Mouse (Mus musculus) midbrain, embryonic 11.5 days (tissue): ENCODE measurements around the gene Ncor2. TPM values are rescaled to one million over a fixed set of nuclear protein-coding genes. Genes with fewer than 3 reads are reported as not detected.
A peak's percentile ranks its signal among the peaks of the same experiment; 100 is the strongest.

Source experiments
- ATAC-seq: fragments of 200-750 bp; cut with Nextera tagmentation; 2 replicates; pipeline ENCODE4 v1.8.0; 2017; ENCODE audit warnings: moderate TSS enrichment, moderate library complexity; ENCODE audit not compliant: low FRiP score
- DNase-seq: peaks from one replicate; pipeline ENCODE4 v3.0.0; 2015; ENCODE audit warnings: low spot score; ENCODE audit errors: missing footprints
- H3K27ac ChIP-seq: fragments of 300-500 bp; sonication (generic); 2 replicates; pipeline ENCODE4 v1.5.1; 2014; ENCODE audit warnings: low read depth, low read length
- H3K27me3 ChIP-seq: fragments of 300-500 bp; sonication (generic); 2 replicates; pipeline ENCODE4 v1.6.1; 2014; ENCODE audit warnings: mild to moderate bottlenecking, low read length, moderate library complexity, mixed read lengths; ENCODE audit not compliant: control insufficient read depth, insufficient read depth
- H3K36me3 ChIP-seq: fragments of 300-500 bp; sonication (generic); 2 replicates; pipeline ENCODE4 v1.6.1; 2014; ENCODE audit warnings: mild to moderate bottlenecking, low read length, moderate library complexity, mixed read lengths; ENCODE audit not compliant: control insufficient read depth, insufficient read depth
- H3K4me1 ChIP-seq: fragments of 300-500 bp; sonication (generic); 2 replicates; pipeline ENCODE4 v1.6.1; 2014; ENCODE audit warnings: low read length; ENCODE audit not compliant: control insufficient read depth, insufficient read depth
- H3K4me2 ChIP-seq: fragments of 300-500 bp; sonication (generic); 2 replicates; pipeline ENCODE4 v1.6.1; 2014; ENCODE audit warnings: mild to moderate bottlenecking, moderate library complexity
- H3K4me3 ChIP-seq: fragments of 300-500 bp; sonication (generic); 2 replicates; pipeline ENCODE4 v1.5.1; 2014; ENCODE audit warnings: low read depth, low read length
- H3K9ac ChIP-seq: fragments of 300-500 bp; sonication (generic); 2 replicates; pipeline ENCODE4 v1.6.1; 2014; ENCODE audit warnings: low read length
- H3K9me3 ChIP-seq: fragments of 300-500 bp; sonication (generic); 2 replicates; pipeline ENCODE4 v1.6.1; 2016; ENCODE audit warnings: low read length; ENCODE audit not compliant: control insufficient read depth
- WGBS: fragments of 180-500 bp; shearing (Covaris S2); extraction: QIAGEN DNeasy Blood & Tissue Kit; methylation state at CpG from one replicate; pipeline ENCODE4 v1.1.7; 2014; 5-methylcytosine and 5-hydroxymethylcytosine counted together
- polyA plus RNA-seq: library from polyadenylated mRNA; unstranded; fragments of >200 nt; fragmentation: Nextera tagmentation; extraction: Ambion mirVana; gene quantifications from 2 replicates; pipeline ENCODE4 v1.2.1, GENCODE M21; 2014

Ncor2 gene
- polyA plus RNA-seq, 1 experiment from 2014 or later = 13.4 TPM

DNA sequence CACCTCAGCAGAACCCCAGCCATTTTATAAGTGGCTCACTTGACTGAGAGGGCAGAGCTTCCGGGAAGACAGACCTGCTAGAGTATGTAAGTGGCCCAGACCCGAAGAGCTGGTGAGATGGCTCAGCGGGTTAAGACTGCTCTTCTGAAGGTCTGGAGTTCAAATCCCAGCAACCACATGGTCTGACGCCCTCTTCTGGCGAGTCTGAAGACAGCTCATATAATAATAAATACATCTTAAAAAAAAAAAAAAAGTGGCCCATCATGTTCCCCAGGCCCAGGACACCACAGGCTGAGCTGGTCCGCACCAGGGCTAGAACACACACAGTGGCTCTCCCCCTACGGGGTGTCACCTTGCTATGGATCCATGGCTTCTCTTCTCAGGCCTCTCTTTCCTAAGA is 56.5 kb downstream of the Ncor2 start:
- Histone ChIP-seq H3K9ac (no peak overlapping the region), H3K27me3 (no peaks in the 10 kb centered on the region), H3K4me3 (no peak overlapping the region), H3K9me3 (no peaks in the 10 kb centered on the region), H3K36me3 (peaks cover 14% of the 10 kb centered on the region), H3K4me2 (no peak overlapping the region), H3K27ac (no peak overlapping the region), H3K4me1 (peaks cover 6% of the 10 kb centered on the region)
- no peak for ATAC-seq
- no peak for DNase-seq
- WGBS = 86% methylated on average over 7 of the region's 7 CpGs

DNA sequence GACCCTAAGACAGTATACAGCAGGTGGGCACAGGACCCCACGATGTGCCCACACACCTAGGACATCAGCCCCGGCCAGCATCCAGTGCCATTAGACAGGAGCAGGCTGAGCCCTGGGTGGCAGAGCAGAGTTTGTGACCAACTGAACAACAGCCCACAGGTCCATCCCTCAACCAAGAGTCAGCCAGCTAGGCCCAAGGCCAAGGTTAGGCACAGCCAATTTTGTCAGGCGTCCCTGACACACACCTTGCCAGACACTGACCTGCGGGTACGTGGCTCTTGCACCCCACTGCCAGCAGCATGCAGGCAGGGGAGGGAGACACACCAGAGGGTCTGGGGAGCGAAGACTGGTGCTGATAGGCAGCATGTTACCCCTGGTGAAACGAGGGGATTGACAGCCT is 57.0 kb downstream of the Ncor2 start:
- no peak overlapping the region for H3K27ac ChIP-seq
- H3K4me1 ChIP-seq = peaks cover 6% of the 10 kb centered on the region
- no peak overlapping the region for H3K4me3 ChIP-seq
- H3K36me3 ChIP-seq = peaks cover 14% of the 10 kb centered on the region
- H3K27me3 ChIP-seq = no peaks in the 10 kb centered on the region
- WGBS = 89% methylated on average over 7 of the region's 7 CpGs
- DNase-seq (no peak), ATAC-seq (no peak)
- no peak overlapping the region for H3K9ac ChIP-seq
- no peak overlapping the region for H3K4me2 ChIP-seq
- H3K9me3 ChIP-seq = no peaks in the 10 kb centered on the region

DNA sequence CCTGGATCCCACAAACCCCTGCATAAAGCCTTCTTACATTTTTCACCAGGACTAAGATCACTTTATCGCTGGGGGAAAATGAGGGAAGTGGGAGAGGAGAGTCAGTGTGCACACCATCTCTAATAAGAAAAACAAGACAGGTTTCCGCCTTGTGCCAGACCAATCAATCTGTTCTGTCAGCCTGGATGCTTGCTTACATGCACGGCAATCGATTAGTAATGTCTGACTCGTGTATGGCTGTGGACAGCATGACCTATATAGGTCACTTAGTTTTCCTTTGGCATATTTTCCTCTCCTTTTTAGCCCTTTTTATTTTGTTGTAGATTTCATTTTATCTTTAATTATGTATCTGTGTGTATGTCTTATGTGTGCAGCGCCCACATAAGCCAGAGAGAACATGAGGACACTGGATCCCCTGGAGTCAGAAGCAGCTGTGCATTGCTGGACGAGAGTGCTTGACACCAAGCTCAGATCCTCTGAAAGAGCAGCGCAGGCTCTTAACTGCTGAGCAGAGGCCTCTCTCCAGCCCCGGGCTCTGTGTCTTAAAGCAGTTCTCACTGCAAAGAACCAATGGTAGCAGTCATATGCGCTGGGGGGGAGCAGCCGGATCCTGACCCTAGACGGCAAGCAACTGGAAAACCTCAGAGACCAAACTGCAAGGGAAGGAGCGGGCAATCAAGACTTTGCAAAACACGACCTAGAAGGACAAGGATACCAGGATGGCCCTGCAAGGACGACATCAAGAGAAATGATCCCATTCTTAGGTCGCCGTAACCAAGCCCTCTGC is 58.3 kb downstream of the Ncor2 start:
- 86% methylated on average over 17 of the region's 17 CpGs for WGBS
- Histone ChIP-seq H3K4me1 (peaks cover 6% of the 10 kb centered on the region), H3K4me3 (no peak overlapping the region), H3K27ac (no peak overlapping the region), H3K27me3 (no peaks in the 10 kb centered on the region), H3K9me3 (no peaks in the 10 kb centered on the region), H3K9ac (no peak overlapping the region), H3K4me2 (no peak overlapping the region), H3K36me3 (peaks cover 14% of the 10 kb centered on the region)
- no peak for DNase-seq
- ATAC-seq = no peak

DNA sequence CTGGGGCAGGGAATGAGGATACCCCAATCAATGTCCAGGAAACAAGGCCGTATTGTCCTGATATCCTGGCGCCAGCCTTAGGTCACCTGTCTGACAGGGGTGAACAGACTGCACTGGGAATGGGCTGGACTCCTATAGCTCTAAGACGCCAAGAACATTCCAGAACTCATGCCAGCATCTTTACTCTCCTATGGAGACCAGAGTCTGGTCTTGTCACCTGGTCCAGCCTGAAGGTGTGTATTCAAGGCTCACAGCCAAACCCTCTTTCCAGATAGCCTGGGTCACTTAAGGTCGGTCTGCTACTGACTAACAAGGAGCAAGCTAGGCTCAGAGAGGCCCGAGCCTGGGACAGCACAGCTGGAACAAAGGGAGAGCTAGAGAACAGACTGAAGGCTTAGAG is 61.8 kb downstream of the Ncor2 start:
- H3K9me3 ChIP-seq = no peaks in the 10 kb centered on the region
- H3K36me3 ChIP-seq = peaks cover 26% of the 10 kb centered on the region
- no peak overlapping the region for H3K9ac ChIP-seq
- no peaks in the 10 kb centered on the region; the same call in 1 of the 2 replicates for H3K4me1 ChIP-seq
- no peak overlapping the region for H3K27ac ChIP-seq
- no peak for DNase-seq
- H3K27me3 ChIP-seq = no peaks in the 10 kb centered on the region
- 87% methylated on average over 5 of the region's 5 CpGs for WGBS
- H3K4me3 ChIP-seq = no peak overlapping the region
- H3K4me2 ChIP-seq = no peak overlapping the region
- ATAC-seq = no peak

DNA sequence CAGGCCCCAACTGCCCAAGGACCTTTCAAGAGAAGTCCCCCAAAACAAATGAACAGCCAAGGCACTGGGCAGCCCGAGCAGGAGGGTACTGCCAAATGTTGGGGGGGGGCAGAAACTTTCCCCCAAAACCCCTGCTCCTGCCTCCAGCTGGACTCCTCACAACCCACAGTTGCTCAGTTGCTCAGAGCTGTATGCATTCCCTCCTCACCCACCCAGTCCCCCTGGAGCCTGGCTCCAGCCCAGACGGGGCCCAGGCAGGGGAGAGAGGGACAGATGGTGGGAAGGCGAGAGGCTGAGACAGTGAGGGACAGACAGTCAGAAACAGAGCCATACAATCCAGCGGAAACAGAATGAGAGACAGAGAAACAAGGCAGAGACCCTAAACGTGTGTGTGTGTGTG is 66.0 kb downstream of the Ncor2 start:
- H3K4me1 ChIP-seq = peaks cover 6% of the 10 kb centered on the region
- H3K9ac ChIP-seq = no peak overlapping the region
- no peaks in the 10 kb centered on the region; the same call in 1 of the 2 replicates for H3K9me3 ChIP-seq
- H3K36me3 ChIP-seq = peaks cover 28% of the 10 kb centered on the region
- H3K27me3 ChIP-seq = no peaks in the 10 kb centered on the region
- H3K27ac ChIP-seq = peak overlapping the region; percentile 26; the same call in 1 of the 2 replicates
- H3K4me2 ChIP-seq = no peak overlapping the region
- ATAC-seq (peak; percentile 38; the same call in 1 of the 2 replicates), DNase-seq (no peak)
- 77% methylated on average over 5 of the region's 5 CpGs for WGBS
- H3K4me3 ChIP-seq = no peak overlapping the region

DNA sequence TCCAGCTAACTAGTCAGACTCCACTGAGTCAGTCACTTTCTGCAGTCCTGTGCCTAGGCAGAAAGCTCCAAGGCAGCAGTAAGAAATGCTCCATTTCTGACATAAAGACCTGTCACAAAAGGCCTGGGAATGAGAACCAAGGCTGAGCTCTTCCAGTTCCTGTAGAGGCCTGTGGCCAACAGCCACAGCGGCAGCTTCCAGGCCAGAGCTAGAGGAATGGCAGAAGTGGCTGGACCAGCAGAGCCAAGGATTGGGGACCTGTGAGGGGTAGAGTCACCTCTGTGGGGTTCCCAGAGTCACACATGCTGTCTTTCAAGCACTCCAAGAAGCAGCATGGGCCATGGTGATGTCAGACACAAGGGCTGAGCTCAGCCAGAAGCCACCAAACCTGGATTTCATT is 66.4 kb downstream of the Ncor2 start:
- 92% methylated on average over 1 of the region's 1 CpGs for WGBS

DNA sequence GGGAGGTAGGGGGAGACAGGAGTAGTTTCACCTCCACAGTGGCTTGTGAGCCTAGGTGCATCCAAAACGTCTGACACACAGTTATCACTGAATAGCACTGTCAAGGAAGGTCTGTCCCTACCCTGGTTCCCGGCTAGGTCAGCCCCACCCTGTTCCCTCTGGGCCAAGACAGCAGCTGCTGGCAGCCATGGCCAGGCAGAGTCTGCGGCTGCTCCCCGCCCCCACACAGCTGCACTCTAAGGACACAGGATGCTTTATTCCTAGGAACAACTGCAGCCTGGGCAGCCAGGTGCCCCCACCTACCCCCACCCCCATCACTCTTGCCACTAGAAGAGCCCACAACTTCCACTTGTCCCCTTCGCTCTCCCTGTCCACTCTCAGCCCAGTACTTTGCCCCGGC is 67.9 kb downstream of the Ncor2 start:
- DNase-seq (no peak), ATAC-seq (peak; percentile 47; the same call in 1 of the 2 replicates)
- Histone ChIP-seq H3K27ac (no peak overlapping the region), H3K27me3 (no peaks in the 10 kb centered on the region), H3K9me3 (no peaks in the 10 kb centered on the region; the same call in 1 of the 2 replicates), H3K36me3 (peaks cover 26% of the 10 kb centered on the region), H3K4me1 (peaks cover 6% of the 10 kb centered on the region), H3K4me3 (no peak overlapping the region), H3K4me2 (no peak overlapping the region), H3K9ac (no peak overlapping the region)
- WGBS = 63% methylated on average over 6 of the region's 6 CpGs

More for the DNA sequence above, 66.4 kb downstream of the Ncor2 start:
- H3K9me3 ChIP-seq = no peaks in the 10 kb centered on the region; the same call in 1 of the 2 replicates
- H3K9ac ChIP-seq = no peak overlapping the region
- peaks cover 6% of the 10 kb centered on the region for H3K4me1 ChIP-seq
- H3K4me3 ChIP-seq = no peak overlapping the region
- DNase-seq = no peak
- H3K27ac ChIP-seq = no peak overlapping the region
- peaks cover 26% of the 10 kb centered on the region for H3K36me3 ChIP-seq
- no peak for ATAC-seq
- no peak overlapping the region for H3K4me2 ChIP-seq
- H3K27me3 ChIP-seq = no peaks in the 10 kb centered on the region

DNA sequence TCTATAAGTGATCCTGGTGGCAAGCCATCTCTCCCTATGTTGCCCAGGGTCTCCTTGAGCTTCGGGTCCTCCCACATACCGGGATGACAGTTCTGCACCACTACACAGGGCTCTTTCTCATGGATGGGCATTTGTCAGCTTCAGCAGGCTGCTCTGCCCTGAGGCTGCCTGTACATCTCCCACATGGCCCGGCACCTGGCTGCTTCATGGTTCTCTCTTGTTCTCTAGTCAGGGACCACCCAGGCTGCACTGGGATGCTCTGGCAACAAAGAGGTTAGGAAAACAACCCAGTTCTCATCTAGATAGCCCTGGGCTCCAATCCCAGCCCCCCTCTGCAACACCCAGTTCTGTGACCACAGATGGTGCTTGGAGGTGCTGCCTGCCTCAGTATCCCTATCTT is 68.3 kb downstream of the Ncor2 start:
- no peak for DNase-seq
- Histone ChIP-seq H3K36me3 (peaks cover 26% of the 10 kb centered on the region), H3K4me2 (no peak overlapping the region), H3K27me3 (no peaks in the 10 kb centered on the region), H3K4me1 (peaks cover 6% of the 10 kb centered on the region), H3K9ac (no peak overlapping the region), H3K4me3 (no peak overlapping the region), H3K9me3 (no peaks in the 10 kb centered on the region; the same call in 1 of the 2 replicates), H3K27ac (no peak overlapping the region)
- 0 out of 2 replicates have a peak, but pooled peaks have one; percentile 49 for ATAC-seq
- 82% methylated on average over 3 of the region's 3 CpGs for WGBS

DNA sequence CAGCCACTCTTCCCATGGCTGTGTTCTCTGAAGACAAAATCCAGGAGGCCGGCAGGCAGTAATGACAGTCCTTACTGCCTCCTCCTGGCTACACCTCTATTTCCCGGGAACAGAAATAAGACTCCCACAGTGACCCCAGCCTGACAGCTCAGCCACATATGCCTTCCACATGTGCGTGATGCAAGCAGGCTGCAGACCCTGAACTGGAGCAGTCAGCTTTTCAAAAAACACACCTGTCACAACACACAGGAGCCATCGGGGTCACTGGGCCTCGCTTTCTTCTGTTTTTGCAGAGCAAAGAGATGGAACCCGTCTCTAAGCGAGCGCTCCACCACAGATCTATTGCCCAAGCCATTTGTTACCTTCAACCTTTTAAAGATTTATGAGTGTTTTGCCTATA is 68.8 kb downstream of the Ncor2 start:
- Histone ChIP-seq H3K4me1 (peaks cover 8% of the 10 kb centered on the region), H3K4me3 (no peak overlapping the region), H3K27ac (no peak overlapping the region), H3K9ac (no peak overlapping the region), H3K9me3 (no peaks in the 10 kb centered on the region; the same call in 1 of the 2 replicates), H3K27me3 (no peaks in the 10 kb centered on the region), H3K36me3 (peaks cover 21% of the 10 kb centered on the region), H3K4me2 (no peak overlapping the region)
- WGBS = 84% methylated on average over 8 of the region's 8 CpGs
- DNase-seq = no peak
- ATAC-seq = no peak
